Mouse (Mus musculus) hindlimb bud, embryonic 11.5 days (tissue): ENCODE measurements at regions not wholly inside any gene's neighbourhood (a gene's known extent, or its start where the extent isn't known, plus 50 kb on each side); places are given as distances from the start of the nearest gene placed in this dataset.
A peak's percentile ranks its signal among the peaks of the same experiment; 100 is the strongest.
"Not testable (repeated sequence)": the region's sequence is repeated elsewhere in the genome, so short reads cannot be mapped to it uniquely, and the experiment has no call there.

Source experiments
- DNase-seq: peaks from one replicate; pipeline ENCODE4 v3.0.0-alpha.2; 2012; ENCODE audit warnings: low read depth, low spot score; ENCODE audit errors: extremely low spot score

DNA sequence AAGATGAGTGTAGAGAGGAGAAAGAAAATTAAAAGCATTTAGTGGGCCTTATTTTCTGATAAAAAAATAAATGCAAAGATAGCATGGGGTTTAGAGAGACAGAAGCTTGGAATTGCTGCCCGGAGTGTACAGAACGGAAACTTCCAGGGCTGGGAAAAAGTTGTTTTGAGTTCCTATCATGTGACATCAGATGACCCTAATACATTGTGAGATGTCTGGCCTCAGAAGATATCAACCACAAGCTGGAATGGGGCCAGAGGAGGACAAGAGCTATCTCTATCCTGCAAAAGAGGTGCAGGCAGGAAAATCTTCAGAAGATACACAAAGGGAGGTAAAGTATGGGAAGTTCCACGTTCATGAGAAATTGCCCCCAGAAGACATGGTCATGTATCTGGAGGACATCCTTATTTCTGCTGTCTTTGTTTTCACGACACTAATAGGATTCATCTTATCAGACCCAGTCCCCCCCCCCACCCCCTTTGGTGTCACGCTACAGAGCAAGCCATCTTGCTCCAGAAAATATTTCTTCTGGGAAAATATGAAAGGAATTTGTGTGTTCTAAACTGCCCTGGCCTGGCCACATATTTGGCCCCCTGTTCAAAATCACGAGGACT is 408.3 kb upstream of the N6amt1 start:
- DNase-seq: no peak

DNA sequence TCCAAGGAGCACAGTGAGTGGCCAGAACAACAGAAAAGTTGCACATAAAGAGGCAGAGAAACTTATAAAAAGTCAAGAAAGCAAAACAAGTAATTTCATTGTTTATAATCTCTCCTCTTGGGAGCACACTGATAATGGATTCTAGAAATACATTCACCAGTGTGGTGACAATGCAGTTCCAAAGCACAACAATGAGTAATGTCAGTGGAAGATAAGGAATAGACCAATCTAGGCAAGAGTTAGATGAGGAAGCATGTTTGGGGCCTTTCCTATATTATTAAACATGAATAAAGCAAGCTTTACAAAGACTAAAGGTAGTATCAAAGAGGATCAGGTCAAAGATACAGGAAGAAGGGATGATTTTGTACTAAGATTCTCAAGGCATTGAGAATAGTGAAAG is 408.9 kb upstream of the N6amt1 start:
- DNase-seq: no peak

DNA sequence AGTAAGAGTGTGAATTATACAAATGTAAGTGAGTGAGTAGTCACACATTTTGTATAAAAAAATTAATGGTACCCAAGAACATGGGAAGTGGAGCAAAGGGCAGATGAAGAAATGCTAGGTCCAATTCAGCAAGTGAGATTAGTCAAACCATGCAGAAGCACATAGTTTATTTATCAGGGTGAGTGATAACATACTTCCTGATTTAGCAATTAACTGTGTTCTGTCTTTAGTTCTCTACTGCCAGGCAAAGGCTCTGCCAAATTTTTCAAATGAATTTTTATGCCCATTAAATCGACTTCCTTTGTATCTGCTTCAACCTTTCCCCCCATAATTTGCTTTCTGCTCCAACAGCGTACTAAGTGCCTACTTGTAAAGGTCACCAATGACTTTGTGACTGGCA is 419.0 kb upstream of the N6amt1 start:
- DNase-seq: no peak

DNA sequence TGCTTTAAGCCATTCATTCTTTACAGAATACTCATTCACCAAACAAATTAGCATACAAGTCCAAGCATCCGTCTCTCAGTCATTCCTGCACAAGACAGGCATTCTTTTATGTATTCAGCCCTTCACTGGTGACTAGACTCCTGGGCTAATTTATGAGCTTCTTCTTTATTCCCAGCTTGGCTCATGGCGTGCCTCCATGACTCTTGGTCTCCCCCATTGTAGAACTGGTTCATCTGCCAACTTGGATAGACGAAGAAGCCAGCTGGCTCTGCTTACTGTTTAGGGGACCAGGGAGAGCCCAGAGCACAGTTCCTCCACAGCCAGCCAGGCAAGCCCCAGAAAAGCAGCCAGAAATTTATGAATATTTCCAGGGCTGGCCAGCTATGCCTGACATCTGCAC is 421.2 kb upstream of the N6amt1 start:
- no peak for DNase-seq

DNA sequence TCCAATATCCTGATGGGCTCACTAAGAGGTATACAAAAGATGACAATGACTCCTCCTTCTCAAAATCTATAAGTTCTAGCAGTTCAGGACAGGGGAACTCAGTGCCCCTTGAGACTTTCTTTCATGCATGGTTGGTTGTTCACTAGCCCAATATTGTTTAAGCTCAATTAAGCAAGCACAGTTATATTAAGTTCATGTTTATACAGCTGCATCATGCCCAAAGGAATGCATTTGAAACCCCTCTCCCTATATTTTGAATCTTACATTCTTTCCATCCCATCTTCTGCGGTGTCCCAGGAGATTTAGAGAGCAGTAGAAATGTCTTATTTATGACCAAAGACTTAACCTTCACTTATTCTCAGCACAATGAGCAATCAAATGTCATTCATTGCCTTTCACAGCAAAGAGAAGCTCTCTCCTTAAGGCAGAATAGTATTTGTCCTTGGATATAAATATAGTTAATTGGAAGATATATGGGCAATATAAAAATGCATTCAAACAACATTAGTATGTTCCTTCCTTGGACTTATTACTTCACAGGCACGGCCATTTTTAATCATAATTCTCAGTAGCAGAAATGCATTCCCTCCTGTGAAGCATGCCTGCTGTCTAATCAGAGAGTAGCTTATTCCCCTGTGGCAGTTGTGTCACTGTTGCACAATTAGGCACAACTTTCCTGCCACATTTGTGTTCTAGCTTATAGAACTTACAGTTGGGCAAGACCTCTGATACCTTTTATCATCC is 455.8 kb upstream of the N6amt1 start:
- DNase-seq: no peak

DNA sequence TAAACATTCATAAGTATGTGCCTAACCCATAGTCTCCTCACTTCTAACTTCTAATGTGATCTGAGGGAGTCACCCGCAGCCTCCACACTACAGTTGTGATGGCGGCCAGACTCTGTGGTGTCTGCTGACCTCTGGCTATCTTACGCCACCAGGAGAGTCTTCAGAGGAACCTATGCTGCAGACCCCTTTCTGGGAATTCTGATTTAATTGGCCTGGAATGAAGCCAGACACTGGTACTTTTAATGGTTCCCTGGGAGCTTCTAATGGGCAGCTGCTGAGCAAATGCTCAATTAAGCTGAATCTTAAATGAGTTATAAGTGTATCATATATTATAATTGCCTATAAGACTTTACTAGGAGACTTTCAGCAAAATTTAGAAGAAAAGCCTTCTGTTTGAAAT is 459.0 kb upstream of the N6amt1 start:
- no peak for DNase-seq

DNA sequence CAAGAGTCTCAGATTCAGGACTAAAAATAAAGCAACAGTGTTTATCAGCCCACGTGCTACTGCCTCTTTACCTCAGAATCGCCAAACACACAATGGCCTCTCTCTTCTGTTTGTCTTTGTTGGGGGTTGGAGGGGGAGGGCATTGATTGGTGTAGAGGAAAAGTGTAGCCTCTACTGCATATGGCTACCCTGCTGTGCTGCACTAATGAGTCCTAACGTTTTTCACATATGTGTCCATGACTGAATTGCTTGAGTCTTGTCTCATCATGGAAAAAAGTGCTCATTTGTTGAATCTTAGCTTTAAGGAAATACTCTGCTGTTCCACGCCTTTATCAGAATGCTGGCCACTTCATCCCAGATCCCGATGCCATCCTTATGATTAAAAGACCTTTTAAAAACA is 459.7 kb upstream of the N6amt1 start:
- DNase-seq: no peak

DNA sequence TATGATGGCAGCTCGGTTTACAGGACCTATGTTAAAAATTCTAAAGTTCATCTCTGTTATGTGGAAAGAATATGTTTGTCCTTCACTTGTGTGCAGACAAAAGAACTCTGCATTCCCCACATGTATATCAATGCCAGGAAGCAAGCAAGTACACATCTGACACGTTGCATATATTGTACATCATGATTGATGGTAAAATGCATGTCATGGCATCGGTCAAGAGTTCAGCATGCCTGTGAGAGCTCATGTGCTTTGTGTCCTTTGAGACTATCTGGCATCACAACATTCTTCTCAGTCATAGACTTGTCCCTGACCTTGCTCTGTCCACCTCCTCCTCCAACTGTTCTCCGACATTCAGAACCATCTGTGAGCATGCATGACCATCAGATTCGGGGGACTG is 465.6 kb upstream of the N6amt1 start:
- no peak for DNase-seq

DNA sequence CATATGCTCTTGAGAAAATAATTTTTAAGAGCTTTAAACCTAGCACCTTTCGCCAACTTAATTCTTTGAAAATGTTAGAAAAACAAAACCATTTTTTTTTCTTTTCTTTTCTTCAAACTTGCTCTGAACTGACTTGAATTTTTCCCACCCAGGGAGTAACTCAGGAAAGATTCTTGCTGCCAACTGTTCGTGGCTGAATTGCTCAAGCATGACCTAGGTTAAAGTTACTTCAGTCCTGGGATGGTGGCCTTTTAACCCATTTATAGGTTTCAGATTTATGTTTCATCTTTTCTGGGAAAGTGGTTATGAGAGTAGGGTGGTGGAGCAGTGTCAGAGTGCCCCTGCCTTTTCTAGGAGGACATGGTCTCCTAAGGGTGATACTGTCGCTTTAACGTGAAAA is 466.4 kb upstream of the N6amt1 start:
- DNase-seq: no peak

DNA sequence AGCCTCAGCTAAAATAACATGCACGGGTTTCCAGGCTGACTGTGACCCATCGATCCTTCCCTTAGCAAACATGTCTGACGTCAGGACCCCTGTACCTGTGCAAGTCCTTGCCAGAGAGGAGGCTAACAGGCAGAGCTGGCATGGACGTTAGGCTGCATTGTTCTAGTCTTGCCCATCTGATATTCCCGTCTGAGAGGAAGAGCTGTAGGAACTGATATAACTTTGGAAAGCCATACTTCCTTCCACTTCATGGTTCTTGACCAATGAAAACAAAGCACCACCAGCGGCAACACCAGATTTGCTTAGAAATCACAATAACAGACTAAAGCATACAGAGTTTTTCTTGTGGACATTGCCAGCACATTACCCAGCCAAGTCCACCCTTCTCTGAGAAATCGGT is 470.1 kb upstream of the N6amt1 start:
- no peak for DNase-seq

DNA sequence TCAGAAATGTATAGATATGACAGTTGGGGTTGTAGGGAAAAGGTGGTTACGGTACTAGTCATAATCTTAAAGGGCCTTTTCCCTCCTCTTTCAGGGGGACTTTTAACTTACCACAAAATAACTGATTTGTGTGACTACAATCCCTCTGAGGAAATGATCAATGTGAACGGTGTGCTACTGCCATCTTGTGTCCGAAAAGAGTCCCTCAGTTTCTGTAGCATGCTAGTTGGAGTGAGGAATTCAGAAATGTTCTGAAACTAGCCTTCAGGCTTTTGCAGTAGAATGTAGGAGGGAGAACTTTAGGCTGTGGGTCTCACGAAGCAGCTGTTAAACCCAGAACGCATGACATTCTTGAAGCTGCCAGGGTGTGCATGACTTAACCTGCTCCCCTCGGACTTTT is 471.5 kb upstream of the N6amt1 start:
- peak; percentile 85 for DNase-seq

DNA sequence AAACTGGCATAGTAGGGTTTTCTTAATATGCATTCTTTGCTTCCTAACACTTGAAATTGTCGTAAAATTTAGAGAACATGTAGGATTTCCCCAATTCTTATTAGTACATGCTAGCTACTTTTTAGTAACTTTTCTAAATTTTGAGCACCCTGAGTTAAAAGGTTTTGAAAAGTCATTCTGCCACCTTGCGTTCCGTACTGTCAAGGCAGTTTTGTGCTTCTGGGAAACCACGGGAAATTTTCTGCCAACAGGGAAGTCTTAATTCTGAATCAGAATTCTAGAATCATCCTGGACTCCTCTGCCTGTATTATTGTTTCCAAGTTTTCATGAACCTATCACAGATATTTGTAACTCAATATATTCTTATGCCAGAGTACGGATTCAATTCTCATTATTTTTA is 472.4 kb upstream of the N6amt1 start:
- no peak for DNase-seq

DNA sequence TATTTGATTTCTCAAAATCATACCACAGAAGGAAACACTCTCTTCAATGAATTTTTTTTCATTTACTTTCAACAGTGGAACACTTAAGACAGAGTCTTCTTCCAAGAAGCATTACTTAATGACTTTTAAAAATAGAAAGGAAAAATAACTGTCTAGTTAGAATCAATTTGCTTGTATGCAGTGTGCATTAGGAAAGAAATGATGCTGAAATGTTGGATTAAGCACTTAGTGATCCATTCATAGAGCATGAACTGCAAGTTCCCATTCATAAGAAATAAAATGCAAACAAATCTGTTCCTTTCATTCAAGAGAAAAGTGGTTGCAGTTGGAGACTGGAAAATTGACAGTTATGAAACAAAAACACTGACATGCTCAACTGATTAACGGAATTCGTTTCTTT is 493.2 kb upstream of the N6amt1 start:
- DNase-seq: no peak

DNA sequence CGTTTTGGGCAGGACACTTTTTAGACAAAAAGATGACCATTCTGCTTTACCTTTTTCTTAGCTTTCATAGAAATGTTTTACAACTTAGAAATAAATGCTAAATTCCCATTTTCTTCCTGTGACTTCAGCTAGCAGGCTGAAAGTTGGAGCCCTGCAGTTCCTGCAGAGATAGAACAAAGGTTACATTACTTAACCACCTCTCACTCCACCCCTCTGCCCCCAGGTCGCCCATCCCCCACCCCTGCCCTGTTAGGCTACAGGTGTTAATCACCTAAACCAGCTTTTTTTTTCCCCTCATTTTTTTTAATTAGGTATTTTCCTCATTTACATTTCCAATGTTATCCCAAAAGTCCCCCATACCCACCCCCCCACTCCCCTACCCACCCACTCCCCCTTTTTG is 498.1 kb upstream of the N6amt1 start:
- DNase-seq: no peak

DNA sequence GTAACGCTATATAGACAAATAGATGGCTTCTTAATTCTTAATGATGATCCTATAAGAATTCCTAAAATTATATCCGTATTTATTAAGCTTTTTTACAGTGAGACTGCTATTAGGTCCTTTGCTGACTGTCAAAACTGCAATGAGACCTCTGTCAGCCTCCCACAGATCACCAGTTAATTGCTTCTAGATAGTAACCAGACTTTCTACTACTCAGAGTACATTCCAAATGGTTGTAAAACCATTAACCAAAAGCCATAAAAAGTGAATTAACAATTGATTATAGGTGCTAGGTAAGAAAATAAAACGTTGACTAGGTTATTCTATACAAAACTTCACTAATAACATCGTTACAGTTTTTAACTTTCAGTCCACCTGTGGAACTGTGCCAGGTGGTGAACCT is 498.7 kb upstream of the N6amt1 start:
- DNase-seq: no peak

DNA sequence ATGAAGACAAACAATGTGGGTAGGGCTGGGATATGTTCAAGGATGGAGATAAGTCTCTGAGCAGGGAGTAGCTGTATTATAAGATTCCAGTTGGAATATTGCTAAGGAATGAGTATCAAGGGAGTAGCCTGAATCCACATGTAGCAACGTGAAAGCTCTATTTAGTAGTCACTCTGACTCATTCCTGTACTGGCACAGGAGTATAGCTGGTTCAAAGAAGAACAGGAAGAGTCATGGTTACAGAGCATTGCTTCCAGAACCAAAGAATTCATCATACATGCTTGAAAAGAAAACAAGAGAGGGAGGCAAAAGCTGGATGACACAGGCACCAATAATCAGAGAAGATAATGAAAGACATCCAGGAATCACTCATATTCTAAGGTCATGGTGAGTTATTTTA is 500.6 kb upstream of the N6amt1 start:
- no peak for DNase-seq

DNA sequence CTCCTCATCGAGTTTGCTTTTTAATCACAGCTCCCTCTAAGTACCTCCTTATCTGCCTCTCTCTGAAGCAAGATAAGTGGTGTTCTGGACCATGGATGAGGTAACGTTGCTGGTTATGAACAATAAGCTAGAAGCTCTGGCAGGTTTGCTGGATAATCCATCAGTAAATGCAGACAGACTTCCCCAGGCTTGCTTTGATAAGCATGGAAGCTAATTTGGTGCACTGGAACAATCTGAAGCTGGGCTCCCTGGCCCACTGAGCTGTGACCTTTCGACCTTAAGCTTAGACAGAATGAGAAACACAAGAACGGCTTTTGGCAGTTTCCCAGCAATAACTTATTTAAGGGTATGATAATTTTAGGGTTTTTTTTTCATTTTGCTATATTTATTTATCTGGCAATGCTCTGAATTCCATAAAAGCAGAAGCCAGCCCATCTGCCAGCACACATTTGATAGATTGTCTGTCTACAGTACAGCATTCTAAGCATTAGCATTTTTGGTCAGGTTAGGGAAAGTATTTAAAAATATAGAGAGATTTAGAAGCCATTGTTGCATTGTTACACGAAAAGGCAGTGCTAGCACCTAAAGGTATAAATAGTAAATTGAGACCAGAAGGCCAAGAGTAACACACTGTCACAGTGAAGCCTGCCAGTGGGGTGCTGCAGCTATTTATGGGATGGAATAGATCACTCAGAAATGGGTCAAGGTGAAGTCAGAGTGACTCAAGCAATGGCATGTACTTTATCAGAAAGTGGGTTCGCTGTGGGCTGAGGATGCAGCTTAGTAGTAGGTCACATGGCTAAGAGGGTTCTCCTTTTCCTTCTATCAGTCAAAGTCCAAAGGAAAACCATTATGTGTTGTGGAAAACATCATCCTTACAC is 515.3 kb upstream of the N6amt1 start:
- no peak for DNase-seq

DNA sequence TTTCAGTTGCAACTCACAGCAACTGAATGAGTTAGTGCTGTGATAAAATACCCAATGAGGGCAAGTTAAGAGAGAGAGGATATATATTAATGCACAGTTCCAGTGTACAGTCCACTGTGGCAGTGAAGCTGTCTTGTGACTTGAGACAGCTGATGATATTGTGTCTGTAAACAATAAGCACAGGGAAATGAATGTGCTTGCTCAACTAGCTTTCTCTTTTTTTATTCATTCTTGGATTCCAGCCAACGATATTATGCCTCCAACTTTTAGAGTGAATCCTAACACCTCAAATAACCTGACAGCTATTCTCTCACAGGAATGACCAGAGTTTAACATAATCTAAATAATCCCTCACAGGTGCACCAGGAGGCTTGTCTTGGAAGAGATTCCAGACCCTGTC is 526.3 kb upstream of the N6amt1 start:
- DNase-seq: no peak

DNA sequence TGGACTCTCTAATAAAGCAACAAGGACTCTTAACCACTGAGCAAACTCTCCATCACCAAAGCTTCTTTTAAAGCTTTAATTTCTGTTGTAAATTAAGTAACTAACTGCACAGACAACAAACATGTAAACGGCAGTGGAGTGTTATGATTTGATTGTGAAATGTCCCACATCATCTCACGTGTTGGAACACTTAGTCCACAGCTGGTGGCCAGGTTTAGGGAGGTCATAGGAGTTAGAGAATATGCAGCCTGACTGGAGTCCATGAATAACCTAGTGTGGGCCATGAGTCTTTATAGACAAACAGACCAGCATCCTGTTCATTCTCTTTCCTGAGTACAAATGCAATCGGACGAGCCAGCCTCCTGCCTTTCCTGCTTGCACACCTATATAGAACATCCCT is 527.3 kb upstream of the N6amt1 start:
- no peak for DNase-seq

DNA sequence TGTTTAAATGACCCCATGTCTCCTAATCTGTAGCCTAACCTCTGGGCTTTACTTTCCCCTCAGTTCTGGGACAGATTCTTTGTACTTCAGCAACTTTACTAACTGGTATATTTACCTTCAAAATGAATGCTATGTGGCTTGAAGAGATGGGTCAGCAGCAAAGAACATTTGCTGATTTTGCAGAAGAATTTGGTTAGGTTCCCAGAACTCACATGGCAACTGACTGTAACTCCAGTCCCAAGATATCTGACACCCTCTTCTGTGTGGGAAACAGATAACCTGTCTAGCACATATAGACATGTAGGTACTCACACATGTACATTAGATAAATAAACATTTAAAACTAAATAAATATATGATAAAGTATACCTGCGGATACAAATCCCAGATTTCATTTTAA is 530.5 kb upstream of the N6amt1 start:
- DNase-seq: no peak

DNA sequence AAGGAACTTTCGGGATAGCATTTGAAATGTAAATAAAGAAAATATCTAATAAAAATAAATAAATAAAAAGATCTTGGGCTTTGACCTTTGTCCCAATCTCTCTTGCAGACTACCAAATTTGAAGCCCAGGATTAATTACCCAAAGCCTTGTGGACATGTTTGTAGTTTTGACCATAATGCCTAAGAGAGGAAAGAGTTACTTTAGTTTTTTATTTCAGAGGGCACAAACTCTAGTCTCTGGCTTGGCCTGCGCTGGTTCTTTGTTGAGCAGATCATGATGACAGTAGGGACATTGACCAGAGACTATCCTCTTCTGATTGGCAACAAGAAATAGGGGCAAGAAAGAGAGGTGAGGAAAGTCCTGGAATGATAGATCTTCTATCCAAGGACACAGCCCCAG is 532.4 kb upstream of the N6amt1 start:
- DNase-seq: no peak

DNA sequence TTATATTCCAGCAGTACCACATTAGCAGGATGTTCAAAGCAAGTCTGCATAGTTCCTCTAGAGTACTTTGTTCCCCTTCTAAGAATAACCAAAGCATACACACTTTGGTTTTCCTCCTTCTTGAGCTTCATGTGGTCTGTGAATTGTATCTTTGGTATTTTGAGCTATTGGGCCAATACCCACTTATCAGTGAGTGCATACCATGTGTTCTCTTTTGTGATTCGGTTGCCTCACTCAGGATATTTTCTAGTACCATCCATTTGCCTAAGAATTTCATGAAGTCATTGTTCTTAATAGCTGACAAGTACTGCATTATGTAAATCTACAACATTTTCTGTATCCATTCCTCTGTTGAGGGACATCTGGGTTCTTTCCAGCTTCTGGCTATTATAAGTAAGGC is 535.3 kb upstream of the N6amt1 start:
- not testable (repeated sequence) for DNase-seq
